Mouse (Mus musculus) midbrain, postnatal 0 days (tissue): ENCODE results near the gene Jakmip3. TPM values are rescaled to one million over a fixed set of nuclear protein-coding genes. Genes with fewer than 3 reads are reported as not detected.

Experiments
- ATAC-seq: fragments of 200-750 bp; cut with Nextera tagmentation; 2 replicates; pipeline ENCODE4 v1.8.0; 2017; ENCODE audit warnings: moderate number of reproducible peaks, mild to moderate bottlenecking, moderate TSS enrichment, moderate library complexity; ENCODE audit not compliant: low FRiP score
- DNase-seq: peaks from one replicate; pipeline ENCODE4 v3.0.0-alpha.2; 2015; ENCODE audit warnings: low spot score
- H3K27ac ChIP-seq: fragments of 300-500 bp; sonication (generic); 2 replicates; pipeline ENCODE4 v1.5.1; 2014; ENCODE audit warnings: low read depth, mild to moderate bottlenecking, low read length, mixed read lengths
- H3K27me3 ChIP-seq: fragments of 300-500 bp; sonication (generic); 2 replicates; pipeline ENCODE4 v1.6.1; 2014; ENCODE audit warnings: low read length, control low read depth, mixed read lengths; ENCODE audit not compliant: insufficient read depth
- H3K36me3 ChIP-seq: fragments of 300-500 bp; sonication (generic); 2 replicates; pipeline ENCODE4 v1.6.1; 2014; ENCODE audit warnings: low read length, control low read depth, mixed read lengths; ENCODE audit not compliant: insufficient read depth
- H3K4me1 ChIP-seq: fragments of 300-500 bp; sonication (generic); 2 replicates; pipeline ENCODE4 v1.6.1; 2014; ENCODE audit warnings: mild to moderate bottlenecking, control low read depth, antibody characterized with exemption, low read length, mixed read lengths; ENCODE audit not compliant: insufficient read depth
- H3K4me2 ChIP-seq: fragments of 300-500 bp; sonication (generic); 2 replicates; pipeline ENCODE4 v1.6.1; 2014; ENCODE audit warnings: low read depth, mild to moderate bottlenecking, low read length, mixed read lengths; ENCODE audit not compliant: poor library complexity, severe bottlenecking
- H3K4me3 ChIP-seq: fragments of 300-500 bp; sonication (generic); 2 replicates; pipeline ENCODE4 v1.5.1; 2014; ENCODE audit warnings: low read depth, mild to moderate bottlenecking, low read length, moderate library complexity
- H3K9ac ChIP-seq: fragments of 300-500 bp; sonication (generic); replicated peaks from 2 replicates; pipeline ENCODE4 v1.6.1; 2014; ENCODE audit warnings: mild to moderate bottlenecking, low read length, moderate library complexity, mixed read lengths; ENCODE audit not compliant: poor library complexity, severe bottlenecking
- H3K9me3 ChIP-seq: fragments of 300-500 bp; sonication (generic); 2 replicates; pipeline ENCODE4 v1.6.1; 2016; ENCODE audit warnings: low read length, control low read depth
- CTCF ChIP-seq: IDR thresholded peaks from 2 replicates; pipeline ENCODE4 v1.5.1; 2016; ENCODE audit warnings: antibody characterized with exemption, mild to moderate bottlenecking
- WGBS: fragments of 180-500 bp; shearing (Covaris S2); extraction: QIAGEN DNeasy Blood & Tissue Kit; methylation state at CpG from one replicate; pipeline ENCODE4 v1.1.7; 2014; 5-methylcytosine and 5-hydroxymethylcytosine counted together
- polyA plus RNA-seq: library from polyadenylated mRNA; unstranded; fragments of >200 nt; fragmentation: Nextera tagmentation; extraction: Ambion mirVana; gene quantifications from 2 replicates; pipeline ENCODE4 v1.2.1, GENCODE M21; 2015
- total RNA-seq: library from RNA; depleted of rRNA; stranded (reverse); fragments of >200 nt; gene quantifications from 2 replicates; pipeline ENCODE4 v1.2.3, GENCODE M21; 2014

Gene Jakmip3
- total and polyA plus RNA-seq, 2 experiments from 2014 or later = 8.5 to 19.6 TPM

GRCm38 (mm10) chr7:139020884-139021283 lies 80.4 kb downstream of the Jakmip3 start:
- Histone ChIP-seq H3K4me2 (no peak overlapping the region), H3K4me3 (no peak overlapping the region), H3K4me1 (0 out of 2 replicates have a peak, but pooled peaks cover 4% of the 10 kb centered on the region), H3K27ac (no peak overlapping the region), H3K9ac (no peak overlapping the region), H3K9me3 (no peaks in the 10 kb centered on the region), H3K36me3 (peaks cover 15% of the 10 kb centered on the region), H3K27me3 (no peaks in the 10 kb centered on the region)
- 11% methylated on average over 15 of the region's 20 CpGs for WGBS
- DNase-seq (no peak), ATAC-seq (no peak)
- no peak for TF ChIP-seq CTCF

DNA sequence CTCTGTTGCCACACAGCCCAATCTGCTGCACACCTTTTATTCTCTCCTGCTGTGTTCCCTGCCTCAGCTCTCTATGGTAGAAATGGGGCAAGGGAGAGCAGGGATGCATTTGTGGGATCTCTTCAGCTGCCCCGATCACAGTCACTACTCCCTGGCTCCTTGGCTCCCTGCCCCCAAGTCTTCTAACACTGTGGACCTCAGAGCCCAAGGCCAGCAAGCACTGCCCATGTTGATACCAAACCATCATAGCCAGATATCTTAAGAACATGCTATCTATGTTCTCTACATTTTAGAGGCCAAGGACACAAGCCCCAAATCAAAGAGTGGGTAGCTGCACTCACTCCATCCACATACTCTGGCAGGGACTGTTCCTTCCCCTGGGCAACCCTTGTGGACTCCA lies 80.8 kb downstream of the Jakmip3 start:
- DNase-seq = no peak
- Histone ChIP-seq H3K27me3 (no peaks in the 10 kb centered on the region), H3K9me3 (no peaks in the 10 kb centered on the region), H3K4me1 (0 out of 2 replicates have a peak, but pooled peaks cover 4% of the 10 kb centered on the region), H3K9ac (no peak overlapping the region), H3K4me2 (no peak overlapping the region), H3K36me3 (peaks cover 16% of the 10 kb centered on the region), H3K27ac (no peak overlapping the region), H3K4me3 (no peak overlapping the region)
- ATAC-seq = no peak
- WGBS = 50% methylated on average over 1 of the region's 1 CpGs
- no peak for TF ChIP-seq CTCF

DNA sequence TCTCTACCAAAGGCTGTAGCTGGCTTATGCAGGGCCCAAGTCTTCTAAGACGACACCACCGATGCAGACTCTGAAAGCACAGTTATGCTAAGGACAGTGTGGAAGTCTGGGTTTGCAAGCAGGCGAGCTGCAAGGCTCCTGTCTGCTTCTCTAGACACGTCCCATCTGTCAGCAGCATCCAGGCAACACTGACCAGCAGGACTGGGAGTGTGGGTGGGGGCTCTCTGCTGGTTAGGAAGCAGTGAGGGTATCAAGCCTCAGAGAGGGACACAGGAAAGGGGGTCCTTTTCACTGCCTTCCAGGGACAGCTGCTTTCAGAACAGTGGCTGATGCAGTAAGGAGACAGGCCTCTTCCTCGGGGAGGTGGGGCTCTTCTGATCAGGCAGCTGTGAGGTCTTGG lies 86.6 kb downstream of the Jakmip3 start:
- H3K27ac ChIP-seq = no peak overlapping the region
- WGBS = 64% methylated on average over 5 of the region's 5 CpGs
- peaks cover 11% of the 10 kb centered on the region; the same call in 1 of the 2 replicates for H3K36me3 ChIP-seq
- H3K9ac ChIP-seq = no peak overlapping the region
- no peak overlapping the region for H3K4me2 ChIP-seq
- DNase-seq (no peak), ATAC-seq (no peak)
- no peaks in the 10 kb centered on the region for H3K4me1 ChIP-seq
- no peak for TF ChIP-seq CTCF
- no peak overlapping the region for H3K4me3 ChIP-seq
- no peaks in the 10 kb centered on the region for H3K9me3 ChIP-seq
- no peaks in the 10 kb centered on the region for H3K27me3 ChIP-seq

DNA sequence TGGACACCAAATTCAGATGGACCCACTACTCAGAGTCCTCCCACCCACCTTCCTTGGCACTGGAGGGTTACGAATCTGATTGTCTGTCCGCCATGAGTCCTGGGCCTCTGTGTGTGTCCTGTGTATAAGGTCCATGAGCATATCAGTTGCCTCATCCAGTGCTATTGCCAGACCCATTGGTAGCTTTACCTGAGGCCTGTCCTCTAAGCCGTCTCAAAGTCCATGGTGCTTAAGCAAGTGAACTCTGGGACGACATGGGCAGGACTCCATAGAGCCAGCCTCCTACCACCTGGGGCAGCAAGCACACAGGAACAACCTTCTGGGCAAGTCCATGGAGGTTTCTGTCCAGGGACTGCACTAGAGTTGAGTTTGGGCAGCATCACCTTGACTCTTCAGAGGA lies 90.7 kb downstream of the Jakmip3 start:
- Histone ChIP-seq H3K27me3 (no peaks in the 10 kb centered on the region), H3K36me3 (peaks cover 4% of the 10 kb centered on the region; the same call in 1 of the 2 replicates), H3K27ac (no peak overlapping the region), H3K4me2 (no peak overlapping the region), H3K9me3 (no peaks in the 10 kb centered on the region), H3K4me1 (no peaks in the 10 kb centered on the region), H3K9ac (no peak overlapping the region), H3K4me3 (no peak overlapping the region)
- WGBS = 93% methylated on average over 4 of the region's 4 CpGs
- TF ChIP-seq CTCF = no peak
- DNase-seq (no peak), ATAC-seq (no peak)

DNA sequence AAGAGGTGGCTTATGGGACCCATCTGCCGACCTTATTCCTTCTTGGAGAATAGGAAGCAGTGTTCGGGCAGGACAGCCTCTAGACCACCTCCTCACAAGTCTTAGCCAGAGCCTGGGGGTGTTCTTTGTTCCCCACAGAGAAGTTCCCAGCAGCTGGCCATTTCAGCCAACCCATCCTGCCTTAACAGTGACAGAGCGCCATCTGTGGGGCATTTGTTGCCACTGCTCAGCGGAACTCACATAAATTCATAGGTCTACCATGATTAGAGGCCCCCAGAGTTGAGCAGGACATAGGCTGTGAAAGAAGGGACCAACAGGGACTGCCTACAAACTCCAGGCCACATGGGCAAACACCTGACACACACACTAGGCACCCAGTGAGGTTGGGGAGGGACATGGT lies 122.9 kb downstream of the Jakmip3 start:
- H3K4me1 ChIP-seq = no peaks in the 10 kb centered on the region
- DNase-seq = no peak
- H3K9ac ChIP-seq = no peak overlapping the region
- peak; percentile 58 for TF ChIP-seq CTCF
- 59% methylated on average over 4 of the region's 4 CpGs for WGBS
- no peak overlapping the region for H3K4me2 ChIP-seq
- no peaks in the 10 kb centered on the region for H3K27me3 ChIP-seq
- no peak overlapping the region for H3K4me3 ChIP-seq
- peaks cover 30% of the 10 kb centered on the region for H3K36me3 ChIP-seq
- no peaks in the 10 kb centered on the region for H3K9me3 ChIP-seq
- no peak for ATAC-seq
- H3K27ac ChIP-seq = no peak overlapping the region

DNA sequence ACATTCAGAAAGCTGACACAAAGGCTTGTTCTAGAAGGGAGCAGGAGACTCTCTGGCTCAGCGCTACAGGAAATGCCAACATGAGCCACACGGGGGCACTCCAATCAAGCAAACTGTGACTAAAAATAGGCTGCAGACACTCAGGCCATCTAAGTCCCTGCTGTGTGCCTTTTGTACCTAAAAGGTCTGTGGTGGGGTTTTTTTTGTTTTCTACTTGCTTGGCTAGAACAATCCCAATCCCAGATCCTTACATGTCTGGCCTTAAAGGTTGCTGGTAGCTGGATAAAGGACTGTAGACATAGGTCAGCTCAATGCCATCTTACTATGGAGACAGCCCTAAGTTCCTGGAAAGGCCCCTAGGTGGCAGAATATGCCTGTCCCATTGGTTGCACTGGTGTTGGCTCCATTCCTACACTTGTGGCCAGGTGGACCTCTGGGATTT lies 127.7 kb downstream of the Jakmip3 start:
- Histone ChIP-seq H3K9ac (no peak overlapping the region), H3K27me3 (no peaks in the 10 kb centered on the region)
- DNase-seq = peak; percentile 91

More for the DNA sequence above, 127.7 kb downstream of the Jakmip3 start:
- TF ChIP-seq CTCF = peak; percentile 78
- Histone ChIP-seq H3K4me1 (no peaks in the 10 kb centered on the region), H3K9me3 (no peaks in the 10 kb centered on the region), H3K4me2 (no peak overlapping the region), H3K4me3 (no peak overlapping the region), H3K36me3 (peaks cover 21% of the 10 kb centered on the region), H3K27ac (peak overlapping the region; percentile 40; the same call in 1 of the 2 replicates)
- peak; percentile 82 for ATAC-seq
- 3% methylated on average over 2 of the region's 2 CpGs for WGBS
